Mouse (Mus musculus) stomach, postnatal 0 days (tissue): ENCODE measurements around the gene Epb41l5. TPM values are rescaled to one million over a fixed set of nuclear protein-coding genes. Genes with fewer than 3 reads are reported as not detected.
A peak's percentile ranks its signal among the peaks of the same experiment; 100 is the strongest.

Experiments
- ATAC-seq: fragments of 200-750 bp; cut with Nextera tagmentation; 2 replicates; pipeline ENCODE4 v1.8.0; 2017; ENCODE audit not compliant: low FRiP score, low TSS enrichment
- DNase-seq: peaks from one replicate; pipeline ENCODE4 v3.0.0-alpha.2; 2016; ENCODE audit warnings: low spot score
- H3K27ac ChIP-seq: fragments of 300-500 bp; sonication (generic); replicated peaks from 2 replicates; pipeline ENCODE4 v1.5.1; 2014; ENCODE audit warnings: mild to moderate bottlenecking, control low read depth
- H3K27me3 ChIP-seq: fragments of 300-500 bp; sonication (generic); 2 replicates; pipeline ENCODE4 v1.6.1; 2014; ENCODE audit warnings: low read length; ENCODE audit not compliant: control insufficient read depth, insufficient read depth
- H3K36me3 ChIP-seq: fragments of 300-500 bp; sonication (generic); 2 replicates; pipeline ENCODE4 v1.6.1; 2014; ENCODE audit warnings: low read length, mixed read lengths; ENCODE audit not compliant: control insufficient read depth, insufficient read depth
- H3K4me1 ChIP-seq: fragments of 300-500 bp; sonication (generic); replicated peaks from 2 replicates; pipeline ENCODE4 v1.6.1; 2014; ENCODE audit warnings: antibody characterized with exemption; ENCODE audit not compliant: control insufficient read depth, insufficient read depth
- H3K4me2 ChIP-seq: fragments of 300-500 bp; sonication (generic); replicated peaks from 2 replicates; pipeline ENCODE4 v1.6.1; 2014; ENCODE audit warnings: low read depth, mild to moderate bottlenecking, control low read depth, moderate library complexity
- H3K4me3 ChIP-seq: fragments of 300-500 bp; sonication (generic); 2 replicates; pipeline ENCODE4 v1.5.1; 2014; ENCODE audit warnings: low read depth, low read length, control low read depth
- H3K9ac ChIP-seq: fragments of 300-500 bp; sonication (generic); 2 replicates; pipeline ENCODE4 v1.6.1; 2014; ENCODE audit warnings: mild to moderate bottlenecking, low read length, control low read depth, mixed read lengths
- H3K9me3 ChIP-seq: fragments of 300-500 bp; sonication (generic); 2 replicates; pipeline ENCODE4 v1.6.1; 2016; ENCODE audit warnings: low read length; ENCODE audit not compliant: control insufficient read depth
- CTCF ChIP-seq: IDR thresholded peaks from 2 replicates; pipeline ENCODE4 v1.5.1; 2016; ENCODE audit warnings: antibody characterized with exemption, low read depth, mild to moderate bottlenecking, moderate library complexity
- EP300 ChIP-seq: optimal IDR thresholded peaks from 2 replicates; pipeline ENCODE3; 2016; ENCODE audit warnings: antibody characterized with exemption
- WGBS: fragments of 180-500 bp; shearing (Covaris S2); extraction: QIAGEN DNeasy Blood & Tissue Kit; methylation state at CpG from one replicate; pipeline ENCODE4 v1.1.7; 2014; 5-methylcytosine and 5-hydroxymethylcytosine counted together
- polyA plus RNA-seq: library from polyadenylated mRNA; unstranded; fragments of >200 nt; fragmentation: Nextera tagmentation; extraction: Ambion mirVana; gene quantifications from 2 replicates; pipeline ENCODE4 v1.2.1, GENCODE M21; 2015

The Epb41l5 gene
- polyA plus RNA-seq, 1 experiment from 2014 or later: 17.7 TPM

GRCm38 (mm10) chr1:119501881-119502280 lies 146.9 kb downstream of the Epb41l5 start:
- no peak for TF ChIP-seq CTCF
- no peak for TF ChIP-seq EP300
- Histone ChIP-seq H3K4me1 (0 out of 2 replicates have a peak, but pooled peaks cover 2% of the 10 kb centered on the region), H3K27ac (no peak overlapping the region), H3K4me2 (no peak overlapping the region), H3K9me3 (no peaks in the 10 kb centered on the region), H3K36me3 (peaks cover 3% of the 10 kb centered on the region; the same call in 1 of the 2 replicates), H3K27me3 (no peaks in the 10 kb centered on the region), H3K9ac (no peak overlapping the region), H3K4me3 (no peak overlapping the region)
- DNase-seq (no peak), ATAC-seq (no peak)
- WGBS: 70% methylated on average over 8 of the region's 8 CpGs

GRCm38 (mm10) chr1:119499456-119499855 lies 149.3 kb downstream of the Epb41l5 start:
- no peak overlapping the region for H3K4me3 ChIP-seq
- ATAC-seq (no peak), DNase-seq (no peak)
- no peak overlapping the region for H3K4me2 ChIP-seq
- no peak overlapping the region for H3K27ac ChIP-seq
- H3K36me3 ChIP-seq: peaks cover 3% of the 10 kb centered on the region; the same call in 1 of the 2 replicates
- TF ChIP-seq CTCF (no peak), EP300 (no peak)
- WGBS: 86% methylated on average over 10 of the region's 10 CpGs
- H3K9me3 ChIP-seq: no peaks in the 10 kb centered on the region
- H3K9ac ChIP-seq: no peak overlapping the region
- no peaks in the 10 kb centered on the region for H3K27me3 ChIP-seq
- no peaks in the 10 kb centered on the region; the same call in 1 of the 2 replicates for H3K4me1 ChIP-seq

- H3K9ac ChIP-seq: no peak overlapping the region; the same call in 1 of the 2 replicates
- no peaks in the 10 kb centered on the region for H3K9me3 ChIP-seq
- no peaks in the 10 kb centered on the region; the same call in 1 of the 2 replicates for H3K4me1 ChIP-seq
- H3K36me3 ChIP-seq: peaks cover 3% of the 10 kb centered on the region; the same call in 1 of the 2 replicates
- no peak overlapping the region for H3K4me2 ChIP-seq
- ATAC-seq: no peak
- TF ChIP-seq CTCF (no peak), EP300 (no peak)
- no peak for DNase-seq
- H3K4me3 ChIP-seq: no peak overlapping the region
- 87% methylated on average over 9 of the region's 9 CpGs for WGBS
- no peaks in the 10 kb centered on the region for H3K27me3 ChIP-seq
- H3K27ac ChIP-seq: 0 out of 2 replicates have a peak overlapping the region, but pooled peaks have one; percentile 8
Observed at GRCm38 (mm10) chr1:119498536-119499231, 150.1 kb downstream of the Epb41l5 start.

- DNase-seq: no peak
- Histone ChIP-seq H3K4me1 (peaks cover 2% of the 10 kb centered on the region; the same call in 1 of the 2 replicates), H3K4me3 (no peak overlapping the region), H3K4me2 (no peak overlapping the region), H3K9me3 (no peaks in the 10 kb centered on the region), H3K27ac (no peak overlapping the region), H3K36me3 (peaks cover 3% of the 10 kb centered on the region; the same call in 1 of the 2 replicates), H3K9ac (no peak overlapping the region), H3K27me3 (no peaks in the 10 kb centered on the region)
- 73% methylated on average over 5 of the region's 5 CpGs for WGBS
- TF ChIP-seq CTCF (no peak), EP300 (no peak)
- ATAC-seq: no peak; the same call in 1 of the 2 replicates
Observed at GRCm38 (mm10) chr1:119497346-119498004, 151.3 kb downstream of the Epb41l5 start.

GRCm38 (mm10) chr1:119495396-119495775 lies 153.4 kb downstream of the Epb41l5 start:
- Histone ChIP-seq H3K4me1 (peaks cover 8% of the 10 kb centered on the region; the same call in 1 of the 2 replicates), H3K36me3 (no peaks in the 10 kb centered on the region; the same call in 1 of the 2 replicates), H3K27ac (no peak overlapping the region), H3K4me2 (no peak overlapping the region), H3K27me3 (no peaks in the 10 kb centered on the region), H3K9me3 (no peaks in the 10 kb centered on the region), H3K9ac (no peak overlapping the region), H3K4me3 (no peak overlapping the region)
- DNase-seq (no peak), ATAC-seq (no peak)
- TF ChIP-seq EP300 (no peak), CTCF (no peak)
- 86% methylated on average over 6 of the region's 6 CpGs for WGBS

Other genes with a start within 250 kb of the Epb41l5 start
- 0.65 and 0.70 TPM in 2 replicates for gene Inhbb, start 226.8 kb downstream of the Epb41l5 start, polyA plus RNA-seq
- gene Ralb, start 144.2 kb downstream of the Epb41l5 start, polyA plus RNA-seq: 102 TPM in 2 replicates
- 12.6 and 13.2 TPM in 2 replicates for gene Tmem185b, start 122.8 kb downstream of the Epb41l5 start, polyA plus RNA-seq
- gene Ptpn4, start 188.6 kb upstream of the Epb41l5 start, polyA plus RNA-seq: 2.6 and 2.9 TPM in 2 replicates